Mouse (Mus musculus): ENCODE data around the gene Anxa6. TPM values are rescaled to one million over a fixed set of nuclear protein-coding genes. Genes with fewer than 3 reads are reported as not detected.

The Anxa6 gene
- total RNA-seq, 2 experiments from 2014 or later = 95.8 to 96.4 TPM

Other genes with a start within 250 kb of the Anxa6 start
- gene Cdc42se2, start 245.8 kb downstream of the Anxa6 start, total RNA-seq (2021) = 100 to 1,000 TPM; 141 to 144 TPM
- 10 to 100 TPM; 27.9 to 30.8 TPM for gene Lyrm7, start 172.5 kb downstream of the Anxa6 start, total RNA-seq (2021)
- 100 to 1,000 TPM; 264 to 281 TPM for gene Hint1, start 167.1 kb downstream of the Anxa6 start, total RNA-seq (2021)
- 1 to 10 TPM; 3.4 to 4.6 TPM for gene Gpx3, start 131.0 kb downstream of the Anxa6 start, total RNA-seq (2021)
- 10 to 100 TPM; 34.2 to 36.6 TPM for gene Tnip1, start 70.5 kb downstream of the Anxa6 start, total RNA-seq (2021)
- under 1 TPM in 1 of 2 experiments, not detected in 1; 0.35 TPM for gene Ccdc69, start 44.7 kb upstream of the Anxa6 start, total RNA-seq (2021)
- 10 to 100 TPM; 33.7 to 34.1 TPM for gene Gm2a, start 64.7 kb upstream of the Anxa6 start, total RNA-seq (2021)
- not detected for gene Slc36a3, start 118.3 kb upstream of the Anxa6 start, total RNA-seq (2021)
- gene Slc36a2, start 151.6 kb upstream of the Anxa6 start, total RNA-seq (2021) = under 1 TPM in 1 of 2 experiments, not detected in 1; 0.15 TPM
- 10 to 100 TPM; 52.9 to 56.8 TPM for gene Slc36a1, start 170.9 kb upstream of the Anxa6 start, total RNA-seq (2021)